Mouse (Mus musculus) ES-E14 (cell line): Measurements from ENCODE around the gene Aldh2.
A peak's percentile ranks its signal among the peaks of the same experiment; 100 is the strongest.

Experiments used
- CHD2 ChIP-seq: IDR thresholded peaks from 2 replicates; pipeline ENCODE4 v1.6.1; 2014; ENCODE audit warnings: mild to moderate bottlenecking, low read depth, low read length, inconsistent platforms
- HCFC1 ChIP-seq: IDR thresholded peaks from 2 replicates; pipeline ENCODE4 v1.6.1; 2012; ENCODE audit warnings: low read length, inconsistent platforms, borderline replicate concordance; ENCODE audit not compliant: insufficient read depth
- MAFK ChIP-seq: IDR thresholded peaks from 2 replicates; pipeline ENCODE4 v1.6.1; 2014; ENCODE audit warnings: mild to moderate bottlenecking, low read depth, low read length, inconsistent platforms; ENCODE audit not compliant: insufficient read depth
- ZC3H11A ChIP-seq: IDR thresholded peaks from 2 replicates; pipeline ENCODE4 v1.6.1; 2012; ENCODE audit warnings: low read depth, mild to moderate bottlenecking, inconsistent platforms, low read length, borderline replicate concordance
- ZNF384 ChIP-seq: IDR thresholded peaks from 2 replicates; pipeline ENCODE4 v1.6.1; 2012; ENCODE audit warnings: low read depth, low read length, inconsistent platforms

- TF ChIP-seq ZC3H11A (peak; percentile 5; the same call in 1 of the 2 replicates), HCFC1 (no peak), CHD2 (no peak), ZNF384 (no peak), MAFK (no peak)
Observed at GRCm38 (mm10) chr5:121606151-121606550, 12.5 kb upstream of the Aldh2 start.
